Mouse (Mus musculus): ENCODE data around the gene Ankrd54. TPM values are rescaled to one million over a fixed set of nuclear protein-coding genes. Genes with fewer than 3 reads are reported as not detected.

Ankrd54 gene
- polyA plus RNA-seq, 1 experiment from 2014 or later: 28.7 TPM

DNA sequence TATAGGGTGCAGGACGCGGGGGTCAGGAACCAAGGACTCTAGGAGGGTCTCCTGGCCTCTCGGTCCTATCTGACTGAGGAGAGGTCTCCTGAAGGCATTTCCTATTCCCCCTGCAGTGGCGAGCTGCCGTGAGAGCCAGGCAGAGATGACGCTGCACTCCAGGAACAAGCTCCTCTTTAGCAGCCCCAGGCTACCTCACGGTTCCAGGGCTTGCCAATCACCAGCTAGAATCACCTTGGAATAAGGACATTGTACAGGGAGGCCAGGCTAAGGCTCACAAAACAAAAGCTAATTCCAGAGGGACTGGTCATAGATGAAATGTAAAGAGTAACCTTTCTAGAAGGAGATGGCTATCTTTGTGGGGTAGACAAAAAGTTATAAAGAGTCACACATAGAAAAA lies 6.1 kb downstream of the Ankrd54 start:
- H3K4me1 ChIP-seq (ENCODE audit: control insufficient read depth, insufficient read depth, low read length): peaks cover 2% of the 10 kb centered on the region; the same call in 1 of the 2 replicates
- no peak overlapping the region for H3K4me3 ChIP-seq (ENCODE audit: low read depth, low read length)
- H3K4me2 ChIP-seq: no peak overlapping the region
- H3K9me3 ChIP-seq (replicated peaks; ENCODE audit: control insufficient read depth, low read length): no peaks in the 10 kb centered on the region
- no peak for ATAC-seq (replicated peaks; ENCODE audit: insufficient number of reproducible peaks, low FRiP score, low TSS enrichment)
- H3K36me3 ChIP-seq (ENCODE audit: control insufficient read depth, insufficient read depth, low read length): peaks cover 49% of the 10 kb centered on the region
- no peak overlapping the region for H3K9ac ChIP-seq (ENCODE audit: low read depth, low read length)
- no peaks in the 10 kb centered on the region for H3K27me3 ChIP-seq (ENCODE audit: control insufficient read depth, insufficient read depth, low read length)
- no peak overlapping the region for H3K27ac ChIP-seq (ENCODE audit: low read depth, low read length)
- WGBS (ENCODE audit: insufficient replicate concordance): 86% methylated on average over 7 of the region's 7 CpGs

DNA sequence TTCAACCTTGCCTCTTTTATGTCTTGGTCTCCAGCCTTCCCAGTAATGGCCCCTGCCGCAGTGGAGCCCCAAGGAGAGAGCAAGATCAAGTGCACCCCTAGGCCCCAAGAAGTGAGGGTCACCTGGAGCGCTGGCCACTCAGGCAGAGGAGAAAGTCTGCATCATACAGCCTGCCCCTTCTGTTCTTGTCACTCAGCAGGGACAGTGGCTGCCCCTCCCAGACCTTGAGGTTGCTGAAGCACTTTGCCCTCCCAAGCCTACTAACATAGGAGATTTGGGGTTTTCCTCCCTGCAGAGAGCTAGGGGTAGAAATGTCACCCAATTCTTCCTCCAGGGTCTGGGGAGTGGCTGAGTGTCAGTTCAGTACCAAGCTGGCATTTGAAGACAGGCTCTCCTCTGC lies 10.3 kb downstream of the Ankrd54 start:
- Histone ChIP-seq H3K4me3 (ENCODE audit: low read depth, low read length) (no peak overlapping the region), H3K36me3 (ENCODE audit: control insufficient read depth, insufficient read depth, low read length) (peaks cover 32% of the 10 kb centered on the region), H3K4me1 (ENCODE audit: control insufficient read depth, insufficient read depth, low read length) (no peaks in the 10 kb centered on the region), H3K27me3 (ENCODE audit: control insufficient read depth, insufficient read depth, low read length) (no peaks in the 10 kb centered on the region), H3K27ac (ENCODE audit: low read depth, low read length) (no peak overlapping the region), H3K9ac (ENCODE audit: low read depth, low read length) (no peak overlapping the region), H3K4me2 (no peak overlapping the region), H3K9me3 (replicated peaks; ENCODE audit: control insufficient read depth, low read length) (no peaks in the 10 kb centered on the region)
- 79% methylated on average over 2 of the region's 2 CpGs for WGBS (ENCODE audit: insufficient replicate concordance)
- ATAC-seq (replicated peaks; ENCODE audit: insufficient number of reproducible peaks, low FRiP score, low TSS enrichment): no peak

DNA sequence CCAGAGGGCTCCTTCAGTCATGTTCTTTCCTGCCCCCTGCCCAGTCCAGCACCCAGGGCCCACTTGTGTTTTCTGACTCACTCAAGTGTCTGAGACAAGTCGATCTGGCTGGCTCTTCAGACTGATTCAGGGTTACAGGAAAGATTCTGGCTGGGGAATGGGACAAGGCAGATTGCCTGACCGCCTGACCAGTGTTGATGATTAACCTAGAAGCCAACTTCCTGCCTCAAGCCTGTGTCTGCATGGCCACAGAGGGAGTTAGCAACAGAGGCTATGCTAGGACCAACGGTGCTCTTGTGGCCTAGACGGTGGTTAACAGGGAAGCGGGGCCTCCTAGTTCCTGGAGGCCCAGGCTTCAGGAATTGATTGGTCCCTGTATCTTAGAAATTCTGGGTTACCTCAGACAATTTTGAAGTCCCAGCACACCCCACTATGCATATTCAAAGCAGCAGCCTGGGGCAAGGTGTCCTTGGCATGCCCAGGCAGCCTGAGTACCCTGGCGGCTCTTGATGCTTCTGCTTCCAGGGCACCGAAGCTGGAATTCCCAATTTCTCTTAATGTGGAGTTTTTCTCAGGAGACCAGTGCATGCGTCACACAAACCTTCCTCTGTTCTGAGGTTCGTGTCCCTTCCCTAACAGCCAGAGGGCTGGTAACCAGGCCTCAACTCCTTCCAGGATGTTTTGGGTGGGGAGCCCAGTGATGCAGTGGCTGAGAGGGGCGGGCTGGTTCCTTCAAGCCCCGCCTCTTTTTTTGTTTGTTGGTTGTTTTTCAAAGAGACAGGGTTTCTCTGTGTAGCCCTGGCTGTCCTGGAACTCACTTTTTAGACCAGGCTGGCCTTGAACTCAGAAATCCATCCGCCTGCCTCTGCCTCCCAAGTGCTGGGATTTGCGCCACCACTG lies 11.0 kb downstream of the Ankrd54 start:
- ATAC-seq (replicated peaks; ENCODE audit: insufficient number of reproducible peaks, low FRiP score, low TSS enrichment): no peak
- WGBS (ENCODE audit: insufficient replicate concordance): 65% methylated on average over 13 of the region's 13 CpGs
- no peak overlapping the region for H3K27ac ChIP-seq (ENCODE audit: low read depth, low read length)

DNA sequence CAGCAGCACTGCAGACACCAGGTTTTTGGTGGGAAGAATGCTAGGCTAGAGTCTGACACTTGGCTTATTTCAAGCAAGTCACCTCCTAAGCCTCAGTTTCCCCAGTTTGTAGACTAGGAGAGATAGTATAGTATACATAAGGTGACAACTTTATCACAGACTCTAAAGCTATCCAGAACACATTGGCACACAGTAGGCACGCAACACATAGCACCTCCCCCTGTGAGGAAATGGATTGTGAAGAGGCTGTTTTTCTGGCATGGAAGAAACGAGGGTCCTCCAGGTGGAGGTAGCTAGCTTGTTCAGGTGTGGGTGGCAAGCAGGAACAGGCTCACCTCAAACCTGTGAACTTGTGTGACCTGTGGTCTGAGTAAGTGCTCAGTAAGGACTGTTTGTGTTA lies 11.7 kb downstream of the Ankrd54 start:
- Histone ChIP-seq H3K4me3 (ENCODE audit: low read depth, low read length) (no peak overlapping the region), H3K9me3 (replicated peaks; ENCODE audit: control insufficient read depth, low read length) (no peaks in the 10 kb centered on the region), H3K4me1 (ENCODE audit: control insufficient read depth, insufficient read depth, low read length) (no peaks in the 10 kb centered on the region), H3K9ac (ENCODE audit: low read depth, low read length) (no peak overlapping the region), H3K4me2 (no peak overlapping the region), H3K27ac (ENCODE audit: low read depth, low read length) (no peak overlapping the region), H3K27me3 (ENCODE audit: control insufficient read depth, insufficient read depth, low read length) (no peaks in the 10 kb centered on the region), H3K36me3 (ENCODE audit: control insufficient read depth, insufficient read depth, low read length) (peaks cover 22% of the 10 kb centered on the region)
- 76% methylated on average over 2 of the region's 2 CpGs for WGBS (ENCODE audit: insufficient replicate concordance)
- ATAC-seq (replicated peaks; ENCODE audit: insufficient number of reproducible peaks, low FRiP score, low TSS enrichment): no peak

More for the DNA sequence above, 11.0 kb downstream of the Ankrd54 start:
- Histone ChIP-seq H3K4me1 (ENCODE audit: control insufficient read depth, insufficient read depth, low read length) (no peaks in the 10 kb centered on the region), H3K4me3 (ENCODE audit: low read depth, low read length) (no peak overlapping the region), H3K27me3 (ENCODE audit: control insufficient read depth, insufficient read depth, low read length) (no peaks in the 10 kb centered on the region), H3K9ac (ENCODE audit: low read depth, low read length) (no peak overlapping the region), H3K9me3 (replicated peaks; ENCODE audit: control insufficient read depth, low read length) (no peaks in the 10 kb centered on the region), H3K36me3 (ENCODE audit: control insufficient read depth, insufficient read depth, low read length) (peaks cover 29% of the 10 kb centered on the region), H3K4me2 (no peak overlapping the region)

- Histone ChIP-seq H3K4me1 (ENCODE audit: control insufficient read depth, insufficient read depth, low read length) (no peaks in the 10 kb centered on the region), H3K4me2 (no peak overlapping the region), H3K27me3 (ENCODE audit: control insufficient read depth, insufficient read depth, low read length) (peaks cover 3% of the 10 kb centered on the region; the same call in 1 of the 2 replicates), H3K9ac (ENCODE audit: low read depth, low read length) (no peak overlapping the region), H3K9me3 (replicated peaks; ENCODE audit: control insufficient read depth, low read length) (no peaks in the 10 kb centered on the region), H3K4me3 (ENCODE audit: low read depth, low read length) (no peak overlapping the region), H3K36me3 (ENCODE audit: control insufficient read depth, insufficient read depth, low read length) (peaks cover 15% of the 10 kb centered on the region), H3K27ac (ENCODE audit: low read depth, low read length) (no peak overlapping the region)
- 0 out of 2 replicates have a peak, but pooled peaks have one; percentile 36 for ATAC-seq (replicated peaks; ENCODE audit: insufficient number of reproducible peaks, low FRiP score, low TSS enrichment)
- 58% methylated on average over 9 of the region's 9 CpGs for WGBS (ENCODE audit: insufficient replicate concordance)
Measured at GRCm38 (mm10) chr15:79050160-79050845, 12.4 kb downstream of the Ankrd54 start.

- Histone ChIP-seq H3K9me3 (replicated peaks; ENCODE audit: control insufficient read depth, low read length) (no peaks in the 10 kb centered on the region), H3K36me3 (ENCODE audit: control insufficient read depth, insufficient read depth, low read length) (no peaks in the 10 kb centered on the region), H3K27me3 (ENCODE audit: control insufficient read depth, insufficient read depth, low read length) (peaks cover 17% of the 10 kb centered on the region), H3K4me3 (ENCODE audit: low read depth, low read length) (no peak overlapping the region), H3K4me1 (ENCODE audit: control insufficient read depth, insufficient read depth, low read length) (peaks cover 1% of the 10 kb centered on the region), H3K4me2 (no peak overlapping the region), H3K9ac (ENCODE audit: low read depth, low read length) (no peak overlapping the region), H3K27ac (ENCODE audit: low read depth, low read length) (no peak overlapping the region)
- ATAC-seq (replicated peaks; ENCODE audit: insufficient number of reproducible peaks, low FRiP score, low TSS enrichment): no peak
- WGBS (ENCODE audit: insufficient replicate concordance): 80% methylated on average over 4 of the region's 4 CpGs
Measured at GRCm38 (mm10) chr15:79048186-79048585, 14.5 kb downstream of the Ankrd54 start.

- Histone ChIP-seq H3K4me1 (ENCODE audit: control insufficient read depth, insufficient read depth, low read length) (peaks cover 14% of the 10 kb centered on the region), H3K9me3 (replicated peaks; ENCODE audit: control insufficient read depth, low read length) (no peaks in the 10 kb centered on the region), H3K9ac (ENCODE audit: low read depth, low read length) (no peak overlapping the region), H3K4me3 (ENCODE audit: low read depth, low read length) (no peak overlapping the region), H3K36me3 (ENCODE audit: control insufficient read depth, insufficient read depth, low read length) (no peaks in the 10 kb centered on the region), H3K4me2 (no peak overlapping the region), H3K27me3 (ENCODE audit: control insufficient read depth, insufficient read depth, low read length) (peaks cover 50% of the 10 kb centered on the region), H3K27ac (ENCODE audit: low read depth, low read length) (no peak overlapping the region)
- 23% methylated on average over 4 of the region's 4 CpGs for WGBS (ENCODE audit: insufficient replicate concordance)
- no peak for ATAC-seq (replicated peaks; ENCODE audit: insufficient number of reproducible peaks, low FRiP score, low TSS enrichment)
Measured at GRCm38 (mm10) chr15:79044837-79045236, 17.9 kb downstream of the Ankrd54 start.

- Histone ChIP-seq H3K27ac (ENCODE audit: low read depth, low read length) (no peak overlapping the region), H3K9ac (ENCODE audit: low read depth, low read length) (peak overlapping the region; percentile 58), H3K4me1 (ENCODE audit: control insufficient read depth, insufficient read depth, low read length) (peaks cover 16% of the 10 kb centered on the region), H3K27me3 (ENCODE audit: control insufficient read depth, insufficient read depth, low read length) (peaks cover 62% of the 10 kb centered on the region), H3K36me3 (ENCODE audit: control insufficient read depth, insufficient read depth, low read length) (no peaks in the 10 kb centered on the region), H3K9me3 (replicated peaks; ENCODE audit: control insufficient read depth, low read length) (no peaks in the 10 kb centered on the region), H3K4me3 (ENCODE audit: low read depth, low read length) (peak overlapping the region; percentile 58), H3K4me2 (peak overlapping the region; percentile 96)
- ATAC-seq (replicated peaks; ENCODE audit: insufficient number of reproducible peaks, low FRiP score, low TSS enrichment): no peak
- WGBS (ENCODE audit: insufficient replicate concordance): under 1% methylated on average over 98 of the region's 105 CpGs
Measured at GRCm38 (mm10) chr15:79042721-79043491, 19.8 kb downstream of the Ankrd54 start.

All from heart, embryonic 11.5 days (tissue).